Mouse (Mus musculus): ENCODE data around the gene Dnah6.

DNA sequence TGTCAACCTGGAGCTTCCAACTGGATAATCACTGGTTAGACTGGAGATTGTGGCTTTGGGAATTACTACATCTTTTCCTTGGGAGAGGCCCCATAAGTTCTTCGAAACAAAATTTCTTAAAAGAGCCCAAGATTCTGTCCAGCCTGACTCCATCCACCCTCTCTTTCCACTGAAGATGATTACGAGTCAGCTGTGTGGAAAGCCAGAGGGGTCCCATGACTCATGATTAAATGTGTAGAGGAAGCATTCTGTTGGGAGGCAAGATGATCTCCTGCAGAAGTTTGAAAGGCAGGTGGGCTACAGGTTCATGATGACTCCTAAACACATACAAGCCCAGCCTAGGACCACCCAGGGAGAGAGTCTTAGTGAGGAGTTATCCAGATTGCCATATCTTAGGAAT, 66.0 kb downstream of the Dnah6 start:
- TF ChIP-seq JUND (conservative IDR thresholded peaks at IDR 0.05; ENCODE audit: low read depth, low read length), result no peak
- no peak for TF ChIP-seq CHD2 (IDR thresholded peaks at IDR 0.05; ENCODE audit: low read length)
- no peak for TF ChIP-seq POLR2A (IDR thresholded peaks at IDR 0.05; ENCODE audit: low read depth, low read length)
- no peak for TF ChIP-seq CHD1 (IDR thresholded peaks at IDR 0.05; ENCODE audit: low read depth, low read length)
- TF ChIP-seq EP300 (IDR thresholded peaks at IDR 0.05; ENCODE audit: low read length), result no peak
- no peak for TF ChIP-seq CTCF (conservative IDR thresholded peaks at IDR 0.05 in 1 of 2, IDR thresholded peaks at IDR 0.05 in 1 of 2; ENCODE audit: low read depth in 2 of 2, low read length in 2 of 2)
- no peak for TF ChIP-seq ZKSCAN1 (IDR thresholded peaks at IDR 0.05; ENCODE audit: borderline replicate concordance, low read depth, low read length)
- no peak for TF ChIP-seq MEF2A (IDR thresholded peaks at IDR 0.05; ENCODE audit: borderline replicate concordance, low read depth, low read length)
